Mouse (Mus musculus): Measurements from ENCODE around the gene Repin1.
"Not testable (repeated sequence)": the region's sequence is repeated elsewhere in the genome, so short reads cannot be mapped to it uniquely, and the experiment has no call there.

Gene Repin1

DNA sequence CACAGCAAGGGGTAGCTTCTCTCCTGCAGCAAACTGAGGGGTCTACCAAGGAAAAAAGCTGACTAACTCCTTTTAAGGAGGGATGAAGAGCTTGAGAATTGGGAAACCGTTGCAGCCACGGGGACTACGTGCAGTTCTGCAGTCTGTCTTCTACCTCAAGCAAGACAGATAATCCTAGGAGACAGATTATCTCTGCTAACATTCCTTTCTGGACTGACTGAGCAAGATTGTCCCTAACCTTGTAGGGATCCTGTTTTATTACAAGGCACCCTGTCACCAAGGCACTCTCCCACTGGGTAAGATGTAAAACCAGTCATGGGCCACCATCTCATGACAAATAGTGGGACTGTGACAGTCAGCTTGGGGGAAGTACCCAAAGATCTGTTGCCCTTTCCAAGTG is 12.4 kb upstream of the Repin1 start:
- DNase-seq: no peak

DNA sequence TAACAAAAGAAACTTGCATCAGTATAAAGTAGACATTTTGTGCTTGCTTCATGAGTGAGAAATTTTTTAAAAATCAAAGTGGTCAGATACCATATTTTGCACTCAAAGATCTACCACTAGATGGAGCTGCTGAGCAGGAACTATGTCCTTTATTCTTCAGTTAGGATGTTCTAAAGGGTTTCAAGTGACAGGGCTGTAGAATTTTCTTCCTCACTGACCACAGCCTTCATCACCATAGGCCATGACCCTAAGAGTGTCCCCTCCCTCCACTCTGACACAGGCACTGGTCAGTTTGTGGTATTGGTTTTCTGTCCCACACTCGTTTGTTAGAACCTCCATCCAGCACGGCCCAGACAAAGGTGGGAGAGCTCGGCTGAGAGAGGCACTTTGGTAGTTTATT is 11.6 kb upstream of the Repin1 start:
- no peak for DNase-seq

DNA sequence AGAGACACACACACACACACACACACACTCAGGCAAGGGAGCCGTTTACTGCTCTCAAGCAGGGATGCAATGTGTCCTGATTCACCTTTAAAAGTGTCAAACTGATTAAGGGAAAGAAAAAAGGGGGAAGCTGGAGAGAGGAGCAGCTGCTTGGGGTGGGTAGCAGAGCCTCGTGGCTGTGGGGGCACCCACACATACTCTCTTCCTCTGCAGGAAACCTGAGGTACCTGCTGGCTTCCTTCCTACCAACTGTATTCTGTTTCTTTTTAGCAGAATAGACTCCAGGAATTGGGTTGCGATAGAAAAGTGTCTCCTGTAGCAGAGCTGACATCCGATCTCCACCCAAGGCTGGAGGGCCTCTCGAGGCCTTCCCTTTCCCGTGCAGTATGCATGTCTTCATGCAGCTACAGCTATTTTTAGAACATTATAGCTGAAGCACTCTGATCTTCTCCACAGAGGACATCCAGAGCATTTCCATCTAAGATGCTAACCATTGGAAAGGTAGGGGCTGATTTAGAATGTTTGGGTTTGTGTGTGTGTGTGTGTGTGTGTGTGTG is 4.4 kb upstream of the Repin1 start, which contains the start of gene Gm45021:
Gm45021 (plus strand) TSS at position 417 of the 557 bp plus-strand sequence.
- no peak for DNase-seq

DNA sequence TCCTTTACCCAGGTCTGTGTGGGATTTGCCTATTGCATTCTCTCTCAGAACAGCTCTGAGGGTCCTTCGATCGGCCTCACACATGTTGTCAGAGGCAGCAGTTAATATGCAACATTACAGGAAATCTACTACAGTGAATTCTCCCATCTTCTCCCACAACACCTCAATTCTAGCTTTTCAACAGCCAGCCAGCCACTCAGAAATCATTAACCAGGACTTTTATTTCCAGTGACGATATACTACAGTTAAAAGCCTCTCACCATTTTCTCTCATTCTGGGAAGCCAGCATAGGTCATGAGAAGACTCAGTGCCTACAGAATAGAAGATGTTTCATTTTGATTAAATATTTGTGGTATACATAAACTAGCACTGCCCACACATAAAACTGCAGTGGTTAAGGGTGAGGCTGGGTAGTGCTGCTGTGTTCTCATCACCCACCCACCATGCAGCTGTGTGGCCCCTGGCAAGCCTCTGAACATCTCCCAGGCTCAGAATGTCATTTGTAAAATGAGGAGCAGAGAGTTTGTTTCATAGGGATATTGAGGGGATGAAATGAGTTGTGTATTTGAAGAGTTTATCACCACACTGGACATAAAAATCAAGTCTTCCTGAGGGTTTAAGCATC is 2.4 kb upstream of the Repin1 start:
- no peak for DNase-seq

DNA sequence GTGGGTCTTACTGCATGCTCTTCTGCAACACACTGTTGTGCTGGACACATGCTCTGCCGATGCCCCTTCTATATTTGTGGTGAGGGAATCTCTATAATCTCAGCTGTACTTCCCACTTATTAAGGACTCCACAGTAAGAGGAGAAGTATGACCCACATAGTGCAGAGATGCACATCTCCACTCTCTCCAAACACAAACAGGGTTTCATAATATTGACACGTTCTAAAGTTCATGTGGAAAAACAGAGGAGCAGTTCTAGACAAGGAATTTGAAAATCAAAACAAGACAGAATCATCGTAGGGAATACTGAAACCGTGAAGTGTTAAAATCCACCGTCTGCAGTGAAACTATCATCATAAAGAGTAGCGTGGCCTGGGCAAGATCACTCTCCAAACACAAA is 1.8 kb upstream of the Repin1 start:
- no peak for DNase-seq

DNA sequence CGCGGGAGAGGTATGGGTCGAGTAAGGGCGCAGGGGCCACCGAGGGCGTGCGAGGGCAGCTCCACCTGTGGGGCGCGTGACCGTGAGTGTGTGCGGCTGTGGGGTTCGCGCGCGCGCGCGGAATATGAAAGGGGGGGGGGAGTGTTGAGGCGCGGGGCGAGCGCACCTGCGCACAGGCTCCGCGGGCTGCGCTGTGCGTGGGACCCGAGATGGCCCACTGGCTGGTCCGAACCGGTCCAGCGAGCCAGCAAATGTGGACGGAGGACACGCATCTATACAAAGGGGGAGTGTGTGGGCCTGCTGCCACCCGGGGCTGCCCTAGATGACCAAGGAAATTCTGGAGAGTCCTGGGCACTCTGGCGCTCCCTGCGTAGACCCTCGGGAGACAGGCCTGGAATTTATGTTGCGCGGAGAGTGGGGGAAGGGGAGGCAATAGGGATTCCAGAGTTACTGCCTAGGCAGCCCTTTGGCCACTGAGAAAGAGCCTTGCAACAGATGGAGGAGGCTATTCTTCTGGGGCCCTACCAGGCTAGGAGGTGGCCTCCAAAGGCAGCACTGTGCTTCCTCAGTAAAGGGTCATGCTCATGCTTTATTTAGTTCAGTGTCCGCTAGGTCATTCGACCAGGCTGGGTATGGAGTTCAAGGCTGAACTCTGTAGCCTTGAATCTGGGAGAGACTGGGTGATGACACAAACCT is 508 bp downstream of the Repin1 start:
- peak; percentile 85 for DNase-seq

DNA sequence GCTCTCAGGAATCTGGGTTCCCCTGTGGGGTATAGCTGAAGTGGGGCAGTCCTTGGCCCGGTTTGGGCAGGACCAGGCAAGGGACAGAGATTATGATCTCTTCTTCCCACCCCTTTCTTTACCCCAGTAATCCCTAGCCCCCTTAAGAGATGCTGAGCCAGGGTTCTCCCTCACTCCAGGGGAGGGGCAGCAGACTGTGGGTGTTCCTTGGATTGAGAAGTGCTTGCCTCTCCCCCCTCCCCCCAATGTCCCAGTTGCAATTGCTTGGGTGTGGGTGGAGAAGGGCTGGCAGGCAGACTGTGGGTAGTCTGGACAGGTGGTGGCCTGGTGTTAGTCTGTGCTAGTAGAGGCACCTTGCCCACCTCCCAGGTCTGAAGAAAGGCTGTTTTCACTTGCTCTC is 1.6 kb downstream of the Repin1 start:
- peak; percentile 70 for DNase-seq

DNA sequence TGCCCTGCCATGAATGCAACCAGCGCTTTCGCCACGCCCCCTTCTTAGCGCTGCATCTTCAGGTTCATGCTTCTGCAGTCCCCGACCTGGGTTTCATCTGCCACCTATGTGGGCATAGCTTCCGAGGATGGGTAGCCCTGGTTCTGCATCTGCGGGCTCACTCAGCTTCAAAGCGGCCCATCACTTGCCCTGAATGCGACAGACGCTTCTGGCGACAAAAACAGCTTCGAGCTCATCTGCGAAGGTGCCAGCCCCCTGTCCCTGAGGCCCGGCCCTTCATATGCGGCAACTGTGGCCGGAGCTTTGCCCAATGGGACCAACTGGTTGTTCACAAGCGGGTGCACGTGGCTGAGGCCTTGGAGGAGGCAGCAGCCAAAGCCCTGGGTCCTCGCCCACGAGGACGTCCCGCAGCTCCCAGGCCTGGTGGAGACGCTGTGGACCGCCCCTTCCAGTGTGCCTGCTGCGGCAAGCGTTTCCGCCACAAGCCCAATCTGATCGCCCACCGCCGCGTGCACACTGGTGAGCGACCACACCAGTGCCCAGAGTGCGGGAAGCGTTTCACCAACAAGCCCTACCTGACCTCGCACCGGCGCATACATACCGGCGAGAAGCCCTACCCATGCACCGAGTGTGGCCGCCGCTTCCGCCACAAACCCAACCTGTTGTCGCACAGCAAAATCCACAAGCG is 3.0 kb downstream of the Repin1 start:
- DNase-seq: peak; percentile 53

DNA sequence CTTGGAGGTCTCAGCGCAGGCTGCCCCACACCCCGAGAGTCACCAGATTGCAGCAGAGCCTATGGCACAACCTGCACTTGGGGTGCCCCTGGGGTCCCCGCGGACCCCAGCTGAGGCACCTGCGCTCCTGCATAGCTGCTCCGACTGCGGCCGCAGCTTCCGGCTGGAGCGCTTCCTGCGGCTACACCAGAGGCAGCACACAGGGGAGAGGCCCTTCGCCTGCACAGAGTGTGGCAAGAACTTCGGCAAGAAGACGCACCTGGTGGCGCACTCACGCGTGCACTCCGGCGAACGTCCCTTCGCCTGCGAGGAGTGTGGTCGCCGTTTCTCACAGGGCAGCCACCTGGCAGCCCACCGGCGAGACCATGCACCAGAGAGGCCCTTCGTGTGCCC is 3.5 kb downstream of the Repin1 start:
- no peak for DNase-seq

DNA sequence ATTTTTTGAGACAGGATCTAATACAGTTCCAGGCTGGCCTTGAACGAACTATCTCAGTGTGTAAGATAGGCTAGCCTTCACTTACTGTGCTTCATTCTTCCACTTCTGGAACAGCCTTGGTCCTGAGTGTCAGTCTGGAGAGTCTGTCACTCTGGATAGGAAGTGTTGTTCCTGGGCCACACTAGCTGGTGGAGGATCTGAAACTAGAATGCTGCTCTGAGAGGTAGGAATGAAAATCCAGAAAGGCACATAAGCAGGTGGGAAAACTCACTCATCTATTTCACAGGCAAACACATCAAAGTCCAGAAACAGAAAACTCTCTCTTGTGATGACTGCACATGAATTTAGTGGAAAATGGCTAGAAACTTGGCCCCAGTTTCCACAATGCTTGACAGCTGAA is 6.9 kb downstream of the Repin1 start:
- no peak for DNase-seq

DNA sequence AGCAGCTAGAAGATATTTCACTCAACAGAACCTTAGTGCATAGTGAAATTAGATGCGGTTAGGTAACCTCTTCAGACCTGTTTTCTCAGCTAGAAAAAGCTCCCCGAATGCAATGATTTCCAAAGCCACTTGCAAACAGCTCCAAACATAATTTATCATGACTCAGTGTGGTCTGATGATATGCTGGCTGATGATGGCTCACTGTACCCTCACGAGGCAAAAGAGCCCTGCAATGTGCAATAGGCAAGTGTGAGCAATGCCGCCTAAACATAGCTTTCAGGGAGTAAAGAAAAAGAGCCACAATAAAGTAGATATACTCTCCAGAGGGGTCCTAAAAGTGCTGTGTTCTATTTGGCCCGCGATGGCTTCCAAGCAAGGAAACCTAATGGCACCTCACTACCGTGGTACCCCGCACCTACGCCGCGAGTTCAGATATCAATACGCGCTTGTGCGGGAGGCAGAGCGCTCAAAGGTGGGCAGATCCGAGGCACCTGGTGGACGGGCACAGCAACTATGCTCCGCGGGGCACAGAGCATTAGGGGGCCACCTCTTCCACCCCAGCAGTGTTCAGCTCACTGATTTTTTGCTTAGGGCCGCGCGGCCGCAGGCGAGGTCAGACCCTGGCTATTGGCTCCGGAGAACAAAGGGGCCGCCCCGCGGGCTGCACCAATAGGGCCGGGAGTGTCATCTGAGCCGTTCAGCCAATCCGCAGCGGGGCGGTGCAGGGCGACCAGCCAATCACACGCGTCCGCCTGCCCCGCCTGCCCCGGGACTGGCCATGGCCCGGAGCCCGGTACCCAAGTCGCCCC is 7.8 kb downstream of the Repin1 start, which contains the start of gene Zfp775:
Zfp775 (plus strand) TSS at position 793 of the 809 bp plus-strand sequence.
- DNase-seq: peak; percentile 98

DNA sequence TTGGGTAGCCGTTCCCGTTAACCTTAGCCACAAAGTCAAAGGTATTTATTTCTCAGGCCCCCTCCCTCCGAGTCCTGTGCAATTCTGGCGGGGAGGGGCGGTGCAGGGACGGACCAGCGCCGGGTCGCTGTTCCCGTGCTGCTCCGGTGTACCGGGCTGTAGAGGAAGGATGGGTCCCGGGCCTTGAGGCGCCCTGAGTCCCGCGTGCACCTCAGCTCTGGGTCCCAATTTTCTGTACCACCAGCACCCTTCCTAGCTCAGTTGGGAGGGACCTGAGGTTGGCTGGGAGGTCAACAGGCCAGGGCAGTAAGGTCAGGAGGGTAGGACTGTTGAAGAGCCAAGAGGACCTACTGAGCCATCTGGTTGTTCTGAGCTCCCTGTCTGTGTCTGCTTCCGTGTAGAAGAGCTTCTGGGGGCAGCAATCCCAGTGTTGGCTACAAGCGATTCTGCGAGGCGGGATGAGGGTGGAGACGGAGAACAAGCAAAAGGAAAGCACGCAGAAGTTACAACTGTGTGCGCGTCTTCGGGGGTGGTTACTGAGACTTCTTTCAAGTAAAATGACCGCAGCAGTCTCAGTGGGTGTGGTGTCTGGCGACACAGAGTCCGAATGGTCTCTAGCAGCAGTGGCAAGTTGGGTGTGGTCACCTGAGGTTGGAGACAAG is 8.5 kb downstream of the Repin1 start:
- DNase-seq: no peak

DNA sequence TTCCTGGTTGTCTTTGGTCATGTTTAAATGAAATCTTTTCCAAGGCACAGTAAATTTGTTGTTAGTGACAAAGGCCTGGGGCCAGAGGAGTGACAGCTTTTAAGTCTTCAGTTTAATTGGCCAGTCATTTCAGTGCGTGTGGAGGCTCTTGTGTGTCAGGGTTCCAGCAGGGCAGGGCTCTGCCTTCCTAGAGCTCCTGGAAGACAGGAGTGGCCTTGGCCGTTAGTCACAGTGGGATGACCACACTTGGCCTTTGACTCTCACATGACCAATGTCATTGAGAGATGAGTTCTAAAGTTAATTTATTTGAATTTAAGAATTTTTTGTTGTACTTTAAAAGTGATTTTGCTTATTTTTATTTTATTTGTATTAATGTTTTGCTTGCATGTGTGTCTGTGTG is 14.4 kb downstream of the Repin1 start:
- no peak for DNase-seq

DNA sequence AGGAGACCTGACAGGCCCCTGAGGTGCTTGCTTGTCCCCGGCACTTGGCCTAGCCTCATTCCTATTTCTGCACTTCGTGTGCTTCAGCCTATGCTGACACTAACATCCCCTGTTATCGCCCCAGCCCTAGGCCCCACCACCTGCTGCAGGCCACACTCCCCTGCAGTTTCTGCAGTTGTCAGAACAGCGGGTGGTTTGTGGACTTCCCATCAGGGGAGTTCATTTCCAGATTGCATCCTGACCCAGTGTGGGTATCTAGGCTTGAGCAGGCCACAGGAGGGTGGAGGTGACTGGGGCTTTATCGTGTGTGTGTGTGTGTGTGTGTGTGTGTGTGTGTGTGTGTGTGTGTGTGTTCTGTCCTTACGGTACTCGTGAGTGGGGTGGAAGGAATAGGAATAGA is 15.8 kb downstream of the Repin1 start:
- peak; percentile 59 for DNase-seq

DNA sequence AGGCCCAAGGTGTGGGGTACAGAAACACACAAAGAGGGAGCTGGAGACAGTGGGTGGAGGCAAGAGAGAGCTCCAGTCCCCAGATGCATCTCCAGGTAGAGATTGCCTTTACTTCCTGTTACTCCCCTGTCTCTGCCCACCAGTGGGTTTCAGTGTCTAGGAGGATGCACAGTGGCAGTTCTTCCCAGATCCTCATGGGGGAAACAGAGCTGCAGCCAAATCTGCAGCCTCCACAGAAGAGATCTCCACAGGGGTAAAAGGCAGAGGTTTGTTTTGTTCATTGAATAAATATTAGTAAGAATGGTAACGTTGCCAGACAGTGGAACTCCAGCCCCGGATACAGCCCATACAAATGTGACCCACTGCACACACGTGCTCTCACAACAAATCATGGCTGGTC is 17.0 kb downstream of the Repin1 start:
- no peak for DNase-seq

DNA sequence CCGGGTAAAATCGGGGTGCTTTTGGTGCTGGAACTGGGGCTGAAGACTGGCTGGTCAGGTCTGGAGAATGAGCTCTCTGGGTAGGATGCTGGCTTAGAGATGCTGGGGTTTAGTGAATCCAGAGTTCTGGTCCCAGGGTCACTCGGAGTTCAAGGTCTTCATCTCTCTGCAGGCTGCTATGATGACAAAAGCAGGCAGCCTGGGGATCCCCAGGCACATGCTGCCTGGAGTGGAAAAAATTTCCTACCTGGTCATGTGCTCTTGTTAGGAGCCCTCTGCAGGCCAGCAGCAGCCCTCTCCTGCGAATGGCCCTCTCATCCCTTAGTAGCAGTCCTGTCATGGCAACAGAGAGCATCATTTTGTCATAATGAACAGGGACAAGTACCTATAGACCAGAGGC is 19.8 kb downstream of the Repin1 start:
- DNase-seq: no peak

DNA sequence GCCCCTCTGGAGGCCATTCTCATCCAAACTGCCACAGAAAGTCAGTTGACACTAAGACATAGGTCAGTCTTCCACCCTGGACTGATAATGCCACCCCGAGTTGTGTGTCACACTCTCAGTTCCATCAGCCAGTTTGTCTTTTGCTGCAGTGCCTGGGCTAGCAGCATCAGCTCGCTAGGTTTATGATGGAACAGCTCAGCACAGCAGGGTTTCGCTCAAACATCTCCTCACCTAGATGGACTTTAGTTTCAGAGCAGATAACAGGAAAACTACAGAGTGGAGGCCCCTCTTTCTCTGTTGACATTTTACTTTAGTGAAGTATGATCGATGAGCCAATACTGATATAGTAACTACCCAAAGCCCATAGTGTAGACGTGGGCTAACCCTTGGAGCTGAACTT is 21.1 kb downstream of the Repin1 start:
- DNase-seq: no peak

DNA sequence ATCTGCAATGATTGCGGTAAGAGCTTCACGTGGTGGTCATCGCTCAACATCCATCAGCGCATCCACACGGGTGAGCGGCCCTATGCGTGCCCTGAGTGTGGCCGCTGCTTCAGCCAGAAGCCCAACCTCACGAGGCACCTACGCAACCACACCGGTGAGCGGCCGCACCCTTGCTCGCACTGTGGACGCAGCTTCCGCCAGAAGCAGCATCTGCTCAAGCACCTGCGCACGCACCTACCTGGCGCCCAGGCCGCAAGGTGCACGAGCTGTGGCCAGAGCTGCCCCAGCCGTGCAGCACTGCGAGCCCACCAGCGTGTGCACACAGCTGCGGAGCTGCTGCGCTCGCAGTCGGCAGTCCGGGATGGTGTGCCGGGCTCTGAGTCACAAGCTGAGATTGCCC is 26.3 kb downstream of the Repin1 start:
- no peak for DNase-seq

DNA sequence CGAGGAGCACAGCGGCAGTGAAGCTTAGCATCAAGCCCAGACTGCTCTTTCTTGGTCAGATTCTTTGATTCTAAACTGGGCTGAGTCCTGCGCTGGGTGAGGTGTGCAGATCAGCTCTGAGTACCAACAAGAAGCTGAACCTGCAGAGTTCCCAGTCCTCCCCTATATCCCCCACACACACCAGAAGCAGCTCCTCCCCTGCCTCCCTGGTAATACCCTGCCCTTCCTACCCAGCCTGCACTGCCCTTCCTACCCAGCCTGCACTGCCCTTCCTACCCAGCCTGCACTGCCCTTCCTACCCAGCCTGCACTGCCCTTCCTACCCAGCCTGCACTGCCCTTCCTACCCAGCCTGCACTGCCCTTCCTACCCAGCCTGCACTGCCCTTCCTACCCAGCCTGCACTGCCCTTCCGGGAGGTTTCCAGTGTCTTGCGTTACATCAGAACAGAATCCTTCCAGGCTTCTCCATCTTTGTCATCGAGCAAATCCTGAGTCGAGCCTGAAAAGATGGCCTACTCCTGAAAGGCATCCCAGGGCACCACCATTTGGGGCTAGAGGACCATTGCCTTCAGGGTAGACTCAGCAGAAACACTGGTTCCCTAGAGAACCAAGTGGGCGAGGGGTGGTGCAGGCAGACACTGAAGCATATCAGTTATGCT is 28.6 kb downstream of the Repin1 start:
- not testable (repeated sequence) for DNase-seq

DNA sequence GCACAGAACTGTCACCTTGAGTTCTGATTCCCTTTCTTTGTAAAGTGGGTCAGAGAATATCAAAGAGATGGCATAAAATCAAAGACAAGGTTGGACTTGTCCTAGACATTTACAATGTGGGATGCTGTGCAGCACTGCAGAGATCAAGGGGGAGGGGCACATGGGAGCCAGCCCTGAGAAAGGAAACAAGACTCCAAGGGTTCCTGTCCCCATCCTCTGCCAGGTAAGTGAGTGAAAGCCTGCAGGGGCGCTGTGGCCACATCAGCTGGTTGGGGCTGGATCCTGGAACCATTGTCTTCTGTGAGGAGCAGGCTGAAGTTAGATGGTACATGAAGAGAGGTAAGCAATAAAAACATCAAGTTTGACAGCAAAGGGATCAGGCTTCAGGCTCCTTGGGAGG is 29.8 kb downstream of the Repin1 start:
- no peak for DNase-seq

DNA sequence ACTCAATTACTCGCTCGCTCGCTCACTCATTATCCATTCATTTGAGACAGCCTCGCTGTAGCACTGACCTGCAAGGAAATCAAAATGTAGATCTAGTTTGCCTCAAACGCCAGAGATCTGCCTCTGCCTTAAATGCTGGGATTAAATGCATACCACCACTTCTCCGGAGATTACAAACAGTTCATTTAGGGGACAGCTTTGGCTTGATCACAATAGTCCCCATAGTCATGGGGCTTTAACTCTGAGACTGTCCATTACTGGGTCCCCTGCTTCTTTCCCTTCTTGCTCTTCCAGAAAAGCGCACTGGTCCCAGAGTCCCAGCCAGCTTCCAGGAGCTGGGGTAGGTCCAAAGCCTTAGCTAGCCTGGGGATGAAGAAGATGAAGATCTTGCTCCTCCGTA is 32.8 kb downstream of the Repin1 start, which contains the start of gene AI854703:
AI854703 (plus strand) TSS at position 301 of the 400 bp plus-strand sequence.
- no peak for DNase-seq

DNA sequence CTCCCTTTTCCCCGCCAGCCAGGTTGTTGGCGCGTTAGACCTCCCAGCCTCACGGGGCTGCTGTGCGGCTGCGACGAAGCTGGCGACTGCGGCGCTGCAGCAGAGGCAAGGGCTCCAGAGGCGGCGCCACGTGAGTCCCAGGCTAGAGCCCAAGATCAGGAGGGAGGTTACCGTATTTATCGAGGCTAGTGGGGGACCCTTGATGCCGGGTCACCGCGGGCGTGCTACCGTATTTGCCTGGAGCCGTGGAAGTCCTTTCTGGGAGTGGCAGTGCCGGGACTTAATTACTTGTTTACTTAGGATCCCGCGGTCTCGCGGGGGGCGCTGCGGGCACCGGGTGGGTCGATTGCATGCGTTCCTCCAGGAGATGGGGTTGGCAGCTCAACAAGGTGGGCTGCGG is 33.3 kb downstream of the Repin1 start:
- DNase-seq: peak; percentile 72

Measured in cerebellum, adult 9-11 months (tissue).